Mouse (Mus musculus): ENCODE results near the gene Tex9. TPM values are rescaled to one million over a fixed set of nuclear protein-coding genes. Genes with fewer than 3 reads are reported as not detected.
A peak's percentile ranks its signal among the peaks of the same experiment; 100 is the strongest.
"Not testable (repeated sequence)": the region's sequence is repeated elsewhere in the genome, so short reads cannot be mapped to it uniquely, and the experiment has no call there.

Gene Tex9
- polyA plus RNA-seq, 3 experiments from 2014 or later = 13.3 to 13.5 (median 13.4) TPM

GRCm38 (mm10) chr9:72479276-72479675 is 12.7 kb downstream of the Tex9 start:
- ATAC-seq = no peak

- ATAC-seq = no peak
Measured at GRCm38 (mm10) chr9:72477306-72477705, 14.7 kb downstream of the Tex9 start.

GRCm38 (mm10) chr9:72475511-72475910 is 16.5 kb downstream of the Tex9 start:
- ATAC-seq = no peak

GRCm38 (mm10) chr9:72469851-72470250 is 22.2 kb downstream of the Tex9 start:
- no peak for ATAC-seq

GRCm38 (mm10) chr9:72468616-72469015 is 23.4 kb downstream of the Tex9 start:
- ATAC-seq = no peak

- ATAC-seq = peak; percentile 73
Measured at GRCm38 (mm10) chr9:72467551-72468407, 24.2 kb downstream of the Tex9 start.

- peak; percentile 91 for ATAC-seq
Measured at GRCm38 (mm10) chr9:72465754-72466181, 26.2 kb downstream of the Tex9 start.

- no peak for ATAC-seq
Measured at GRCm38 (mm10) chr9:72464806-72465205, 27.2 kb downstream of the Tex9 start.

- no peak for ATAC-seq
Measured at GRCm38 (mm10) chr9:72462427-72462826, 29.6 kb downstream of the Tex9 start.

GRCm38 (mm10) chr9:72460767-72461166 is 31.2 kb downstream of the Tex9 start:
- no peak for ATAC-seq

- ATAC-seq = no peak
Measured at GRCm38 (mm10) chr9:72459703-72460102, 32.3 kb downstream of the Tex9 start.

GRCm38 (mm10) chr9:72458233-72458632 is 33.8 kb downstream of the Tex9 start:
- ATAC-seq = peak; percentile 91

GRCm38 (mm10) chr9:72456374-72456773 is 35.6 kb downstream of the Tex9 start:
- ATAC-seq = no peak

GRCm38 (mm10) chr9:72454281-72454680 is 37.7 kb downstream of the Tex9 start:
- ATAC-seq = not testable (repeated sequence)

- ATAC-seq = no peak
Measured at GRCm38 (mm10) chr9:72451111-72451510, 40.9 kb downstream of the Tex9 start.

GRCm38 (mm10) chr9:72450363-72450762 is 41.6 kb downstream of the Tex9 start:
- ATAC-seq = no peak

- ATAC-seq = peak; percentile 10
Measured at GRCm38 (mm10) chr9:72449841-72450240, 42.2 kb downstream of the Tex9 start.

GRCm38 (mm10) chr9:72449367-72449766 is 42.6 kb downstream of the Tex9 start:
- ATAC-seq = peak; percentile 97

- ATAC-seq = peak; percentile 44
Measured at GRCm38 (mm10) chr9:72448026-72448425, 44.0 kb downstream of the Tex9 start.

GRCm38 (mm10) chr9:72441927-72442715 is 49.9 kb downstream of the Tex9 start:
- no peak for ATAC-seq

- ATAC-seq = no peak
Measured at GRCm38 (mm10) chr9:72440948-72441926, 50.8 kb downstream of the Tex9 start.

- ATAC-seq = no peak
Measured at GRCm38 (mm10) chr9:72440358-72440757, 51.7 kb downstream of the Tex9 start.

Data from inflammation-experienced regulatory T-cells, adult 6 months (primary cell).